Mouse (Mus musculus) thymus, postnatal 36 days (tissue): ENCODE measurements around the gene Vrk2.

Source experiments
- DNase-seq, 2 experiments: peaks; one replicate each; pipeline ENCODE4 v3.0.0; 2022; ENCODE audit warnings: mixed read lengths in 2 of 2

Vrk2 gene

GRCm38 (mm10) chr11:26593061-26594059, at the start of gene Vrk2, which contains the start of gene Gm6899:
Gene Vrk2 (minus strand): TSS chr11:26593999.
Gene Gm6899 (plus strand): TSS chr11:26593241.
- DNase-seq = peak; percentile 72 to 81

GRCm38 (mm10) chr11:26642141-26642540, 48.3 kb upstream of the Vrk2 start:
- DNase-seq = no peak

DNA sequence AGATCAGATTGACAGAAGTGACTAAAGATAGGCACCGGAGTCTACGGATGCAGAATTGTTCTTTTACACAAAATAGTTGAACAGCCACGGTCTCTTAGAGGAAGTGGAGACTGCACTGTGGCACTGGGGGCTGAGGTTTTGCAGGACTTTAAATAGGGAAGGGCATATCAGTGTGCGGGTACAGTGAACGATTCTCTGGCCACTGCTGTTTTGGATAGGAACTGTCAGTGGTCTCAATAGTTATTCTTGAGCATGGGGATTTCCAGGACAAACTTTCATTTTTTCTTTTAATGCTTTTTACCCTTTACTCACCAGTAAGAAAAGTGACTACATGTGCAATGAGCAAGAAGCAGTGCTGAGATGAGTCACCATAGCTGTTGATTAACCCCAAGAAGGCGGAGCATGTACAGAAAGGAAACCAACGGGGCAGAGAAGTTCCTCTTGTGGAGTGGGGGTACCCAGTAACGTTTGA, 46.6 kb upstream of the Vrk2 start:
- peak in 1 of 2 experiments; percentile 5 for DNase-seq

GRCm38 (mm10) chr11:26636239-26636638, 42.4 kb upstream of the Vrk2 start:
- DNase-seq = no peak

- DNase-seq = no peak
Observed at GRCm38 (mm10) chr11:26622727-26623126, 28.9 kb upstream of the Vrk2 start.

DNA sequence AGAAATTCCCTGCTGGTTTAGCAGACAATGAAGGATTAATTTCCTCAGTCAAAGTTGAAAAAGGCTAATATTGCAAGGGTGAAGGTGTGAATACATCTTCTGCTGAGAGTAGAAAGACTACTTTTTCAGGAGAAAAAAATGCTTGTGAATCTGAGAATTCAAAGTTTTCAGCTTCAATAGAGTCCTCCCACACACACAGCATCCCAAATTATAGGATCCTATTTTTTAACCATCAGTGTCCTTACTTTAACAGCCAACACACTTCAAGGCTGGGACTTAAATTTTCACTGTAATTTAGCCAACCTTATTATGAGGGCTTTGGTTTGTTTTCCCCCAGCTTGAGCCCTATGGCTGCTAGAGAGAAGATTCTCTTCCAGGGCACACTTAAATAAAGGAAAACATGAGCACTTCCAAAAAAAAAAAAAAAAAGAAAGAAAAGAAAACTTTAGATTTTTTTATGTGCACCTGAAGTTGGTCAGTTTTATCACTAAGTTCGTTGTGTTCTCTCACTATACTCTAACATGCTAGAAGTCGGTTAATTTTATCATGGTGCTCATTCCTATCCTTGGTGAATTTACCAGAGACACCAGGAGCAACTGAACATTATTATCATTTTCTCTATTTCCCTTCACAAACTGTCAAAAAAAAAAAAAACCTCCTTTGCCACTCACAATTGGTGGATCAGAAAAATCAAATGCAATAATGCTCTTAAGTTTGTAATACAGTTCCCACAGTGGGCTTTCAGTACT, 24.9 kb upstream of the Vrk2 start:
- DNase-seq = no peak

DNA sequence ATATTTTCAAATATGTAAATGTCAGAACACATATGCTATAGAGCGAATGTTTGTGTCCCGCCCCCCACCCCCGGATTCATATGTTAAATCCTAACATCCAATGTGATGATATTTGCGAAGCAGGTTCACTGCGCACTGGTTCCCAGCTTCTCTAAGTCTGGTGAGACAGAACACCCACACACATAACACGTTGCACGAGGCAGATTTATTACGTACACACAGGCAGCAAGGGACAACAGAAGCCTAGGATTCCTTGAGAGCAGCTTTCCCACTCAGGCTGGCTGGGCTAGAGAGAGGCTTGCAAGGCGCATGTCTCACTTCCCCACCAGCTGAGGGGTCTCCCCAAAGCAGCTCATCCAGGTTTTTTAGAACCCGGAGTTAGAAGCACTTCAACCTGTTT, 15.0 kb upstream of the Vrk2 start:
- no peak for DNase-seq

DNA sequence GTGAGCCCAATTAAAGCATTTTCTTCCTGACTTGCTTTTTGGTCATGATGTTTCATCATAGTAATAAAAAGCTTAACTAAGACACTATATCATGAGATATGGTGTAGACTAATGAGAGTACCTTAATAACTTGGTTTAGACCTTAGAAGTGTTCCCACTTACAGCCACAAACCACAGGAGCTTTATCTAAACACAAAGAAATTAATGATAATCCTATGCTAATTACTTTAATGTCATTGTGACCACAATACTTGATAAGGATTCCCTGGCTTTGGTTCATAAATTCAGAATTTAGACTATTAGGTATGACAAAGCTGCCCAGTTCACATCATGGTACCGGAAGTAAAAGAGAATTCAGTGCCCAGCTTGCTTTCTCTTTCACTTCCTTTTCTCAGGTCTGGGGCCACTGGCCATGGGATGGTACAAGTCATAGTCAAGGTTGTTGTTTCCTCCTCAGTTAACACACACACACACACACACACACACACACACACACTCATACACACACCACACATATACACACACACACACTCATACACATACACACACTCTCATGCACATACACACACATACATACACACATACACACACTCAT, 10.4 kb upstream of the Vrk2 start:
- DNase-seq = no peak

DNA sequence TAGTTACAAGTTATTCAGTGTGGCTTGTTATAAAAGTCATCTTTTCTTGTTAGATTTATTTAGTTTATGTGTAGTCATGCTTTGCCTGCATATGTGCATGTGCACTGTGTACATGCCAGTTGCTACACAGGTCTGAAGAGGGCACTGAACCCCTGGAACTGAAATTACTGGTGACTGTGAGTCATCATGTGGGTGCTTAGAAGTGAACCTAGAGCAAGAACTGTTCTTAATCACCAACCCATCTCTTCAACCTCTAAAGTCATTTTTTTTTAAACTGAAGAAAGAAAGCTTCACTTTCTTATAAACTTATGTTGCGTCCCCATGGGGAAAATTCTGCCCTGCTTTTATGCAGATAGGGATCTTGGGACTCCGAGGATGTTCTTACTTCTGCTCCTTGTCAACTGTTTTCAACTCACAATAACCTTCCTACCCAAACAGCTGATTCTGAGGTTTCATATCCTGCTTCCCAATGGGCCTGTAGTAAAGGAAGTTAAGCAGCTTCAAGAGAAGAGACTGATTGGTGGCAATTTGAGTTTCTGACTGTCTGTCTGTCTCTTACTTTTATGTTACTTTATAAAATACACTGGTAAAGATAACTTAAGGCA, 7.9 kb upstream of the Vrk2 start:
- DNase-seq = no peak

GRCm38 (mm10) chr11:26600692-26601091, 6.9 kb upstream of the Vrk2 start:
- DNase-seq = no peak

DNA sequence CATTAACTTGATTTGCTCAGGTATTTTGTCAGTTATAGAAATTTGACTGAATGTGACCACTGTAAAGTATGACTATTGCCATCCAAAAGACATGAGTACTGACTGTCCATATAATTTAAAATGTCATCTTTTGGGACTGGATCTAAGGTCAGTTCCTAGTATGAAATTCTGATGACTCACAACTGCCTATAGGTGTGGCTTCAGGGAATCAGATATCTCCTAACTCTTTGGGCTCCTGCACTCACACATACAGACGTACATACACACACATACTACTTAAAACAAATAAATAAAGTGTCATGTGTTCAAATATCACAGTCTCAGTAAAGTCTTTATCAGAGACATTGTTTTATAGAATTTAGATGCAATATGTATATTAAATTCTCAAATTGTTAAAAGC, 5.1 kb upstream of the Vrk2 start:
- DNase-seq = no peak

DNA sequence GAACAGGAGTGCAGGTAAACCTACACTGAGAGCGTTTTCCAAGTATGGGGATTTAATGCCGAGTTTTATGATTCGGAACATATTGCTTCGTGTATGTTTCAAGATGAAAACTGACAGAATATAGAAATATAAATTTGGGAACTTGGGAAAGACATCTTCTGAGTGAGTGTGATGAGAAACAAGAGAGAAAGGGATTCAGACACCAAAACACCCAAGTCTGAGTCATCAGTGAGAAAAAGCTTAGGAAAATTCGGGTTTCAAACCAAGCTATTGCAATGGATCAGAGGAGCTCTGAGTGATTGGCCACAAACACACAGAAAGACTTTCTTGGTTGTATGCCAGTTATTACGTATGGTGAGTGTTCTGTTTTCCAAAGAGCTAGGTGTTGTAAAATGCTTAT, 4.0 kb upstream of the Vrk2 start:
- no peak for DNase-seq

DNA sequence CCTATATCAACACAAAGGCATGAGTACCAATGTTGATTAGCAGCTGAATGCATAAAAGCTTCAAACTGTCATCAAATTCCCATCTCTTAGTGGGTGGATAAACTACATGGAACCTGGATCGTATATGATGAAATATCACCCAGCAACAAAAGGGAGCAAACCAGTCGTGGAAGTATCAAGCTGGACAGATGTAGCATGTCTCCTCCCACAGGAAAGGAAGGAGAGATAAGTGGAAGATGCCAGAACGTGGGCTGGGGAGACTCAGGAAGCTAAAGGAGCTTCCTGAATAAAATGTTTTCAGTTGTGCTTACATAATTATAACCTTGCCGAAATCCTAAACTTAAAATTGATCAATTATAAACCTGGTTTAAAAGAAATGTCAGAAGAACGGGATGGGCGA, 3.3 kb upstream of the Vrk2 start:
- no peak for DNase-seq

GRCm38 (mm10) chr11:26596186-26596585, 2.4 kb upstream of the Vrk2 start:
- no peak for DNase-seq

- DNase-seq = no peak
Observed at GRCm38 (mm10) chr11:26594487-26594886, 688 bp upstream of the Vrk2 start.

GRCm38 (mm10) chr11:26592395-26593053, 1.3 kb downstream of the Vrk2 start:
- DNase-seq = no peak

DNA sequence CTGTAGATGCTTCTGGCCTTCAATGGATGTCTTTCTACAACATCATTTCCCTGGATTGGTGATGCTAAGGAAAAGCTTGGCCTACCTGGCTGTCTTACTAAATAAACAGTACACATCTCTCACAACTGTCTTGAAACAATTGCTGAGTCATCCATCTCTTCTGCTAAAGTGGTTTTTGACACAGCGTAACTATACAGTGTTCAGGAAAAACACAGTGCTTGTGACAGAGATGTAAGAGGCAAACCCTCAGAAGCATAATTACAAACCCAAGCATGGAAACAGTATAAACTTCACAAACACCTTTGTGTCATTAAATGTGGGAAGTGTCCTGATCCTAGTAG, 6.6 kb downstream of the Vrk2 start:
- no peak for DNase-seq

GRCm38 (mm10) chr11:26586367-26587183, 7.2 kb downstream of the Vrk2 start:
- DNase-seq = no peak

GRCm38 (mm10) chr11:26585409-26586366, 8.1 kb downstream of the Vrk2 start:
- no peak for DNase-seq

DNA sequence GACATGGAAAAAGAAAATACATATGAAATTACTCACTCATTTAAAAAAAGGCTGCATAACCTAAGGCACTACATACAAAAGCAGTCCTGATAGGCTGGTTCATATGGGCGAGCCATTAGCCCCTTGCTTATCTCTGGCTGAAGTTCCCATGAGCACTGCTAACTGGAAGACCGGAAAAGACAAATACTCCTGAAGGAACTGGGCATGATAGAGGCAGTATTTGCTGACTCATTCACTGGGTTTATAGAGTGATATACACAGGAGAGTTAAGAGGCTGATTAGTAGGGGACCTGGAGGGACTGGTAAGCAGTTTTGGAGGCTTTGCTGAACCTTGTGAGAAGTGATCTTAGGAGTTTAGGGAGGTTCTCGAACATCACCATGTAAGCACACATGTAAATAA, 42.2 kb downstream of the Vrk2 start:
- DNase-seq = no peak
